Mouse (Mus musculus): ENCODE results near the gene Ttc41.

GRCm38 (mm10) chr10:86784126-86784675, 78.6 kb downstream of the Ttc41 start:
- no peak for TF ChIP-seq POLR2A (IDR thresholded peaks at IDR 0.05; ENCODE audit: control insufficient read depth, low read depth, low read length)
- TF ChIP-seq CTCF (IDR thresholded peaks at IDR 0.05; ENCODE audit: control insufficient read depth, insufficient read depth, insufficient replicate concordance, low read depth, low read length) = no peak
